Mouse (Mus musculus) T-helper 1 cell (primary cell): Measurements from ENCODE around the gene Tppp2.
"Not testable (repeated sequence)": the region's sequence is repeated elsewhere in the genome, so short reads cannot be mapped to it uniquely, and the experiment has no call there.

Experiments used
- in situ Hi-C: fragments of 300-600 bp; cut with MboI, MseI; formaldehyde crosslinking; loops from one replicate; pipeline ENCODE4 v1.15.1; 2025; ENCODE audit warnings: high pct_unique_total_duplicates

Tppp2 gene

GRCm38 (mm10) chr14:51911301-51911700 is 6.9 kb upstream of the Tppp2 start:
- in situ Hi-C loops, result no loop called here

- in situ Hi-C loops, result no loop called here
Measured at GRCm38 (mm10) chr14:51912391-51913061, 5.7 kb upstream of the Tppp2 start.

- in situ Hi-C loops, result no loop called here
Measured at GRCm38 (mm10) chr14:51913062-51913959, 4.9 kb upstream of the Tppp2 start.

- in situ Hi-C loops, result no loop called here
Measured at GRCm38 (mm10) chr14:51913960-51914762, 4.1 kb upstream of the Tppp2 start, which contains the start of gene Ndrg2. Gene Ndrg2, minus strand, starts transcription at chr14:51914158.

- in situ Hi-C loops, result no loop called here
Measured at GRCm38 (mm10) chr14:51915030-51915429, 3.2 kb upstream of the Tppp2 start.

GRCm38 (mm10) chr14:51916539-51916938 is 1.7 kb upstream of the Tppp2 start:
- in situ Hi-C loops, result no loop called here

GRCm38 (mm10) chr14:51918966-51919365 is 741 bp downstream of the Tppp2 start:
- in situ Hi-C loops, result no loop called here

- in situ Hi-C loops, result no loop called here
Measured at GRCm38 (mm10) chr14:51921759-51922570, 3.7 kb downstream of the Tppp2 start.

- in situ Hi-C loops, result no loop called here
Measured at GRCm38 (mm10) chr14:51922571-51922865, 4.3 kb downstream of the Tppp2 start, which contains the start of gene Rnase13. Gene Rnase13, minus strand, starts transcription at chr14:51922773.

- in situ Hi-C loops, result no loop called here
Measured at GRCm38 (mm10) chr14:51922910-51923309, 4.7 kb downstream of the Tppp2 start.

GRCm38 (mm10) chr14:51923492-51923891 is 5.3 kb downstream of the Tppp2 start:
- in situ Hi-C loops, result no loop called here

- in situ Hi-C loops, result not testable (repeated sequence)
Measured at GRCm38 (mm10) chr14:51926930-51927329, 8.7 kb downstream of the Tppp2 start.

GRCm38 (mm10) chr14:51929309-51929943 is 11.2 kb downstream of the Tppp2 start:
- in situ Hi-C loops, result no loop called here

GRCm38 (mm10) chr14:51929968-51930367 is 11.7 kb downstream of the Tppp2 start:
- in situ Hi-C loops, result no loop called here

- in situ Hi-C loops, result no loop called here
Measured at GRCm38 (mm10) chr14:51930824-51931223, 12.6 kb downstream of the Tppp2 start.

GRCm38 (mm10) chr14:51932092-51933020 is 14.1 kb downstream of the Tppp2 start:
- in situ Hi-C loops, result no loop called here

- in situ Hi-C loops, result no loop called here
Measured at GRCm38 (mm10) chr14:51939005-51939404, 20.8 kb downstream of the Tppp2 start.

- in situ Hi-C loops, result no loop called here
Measured at GRCm38 (mm10) chr14:51940944-51941560, 22.8 kb downstream of the Tppp2 start.

- in situ Hi-C loops, result no loop called here
Measured at GRCm38 (mm10) chr14:51941577-51941976, 23.4 kb downstream of the Tppp2 start.
